Mouse (Mus musculus) liver, postnatal 0 days (tissue): Measurements from ENCODE around the gene Dpm2. TPM values are rescaled to one million over a fixed set of nuclear protein-coding genes. Genes with fewer than 3 reads are reported as not detected.
A peak's percentile ranks its signal among the peaks of the same experiment; 100 is the strongest.

ENCODE experiments used
- ATAC-seq: fragments of 200-750 bp; cut with Nextera tagmentation; 2 replicates; pipeline ENCODE4 v1.8.0; 2017; ENCODE audit warnings: mild to moderate bottlenecking, moderate library complexity
- DNase-seq: peaks from one replicate; pipeline ENCODE4 v3.0.0-alpha.2; 2016
- H3K27ac ChIP-seq: fragments of 300-500 bp; sonication (generic); 2 replicates; pipeline ENCODE4 v1.5.1; 2014; ENCODE audit warnings: antibody characterized with exemption, moderate library complexity, mild to moderate bottlenecking, low read depth
- H3K27me3 ChIP-seq: fragments of 300-500 bp; sonication (generic); 2 replicates; pipeline ENCODE4 v1.6.1; 2014; ENCODE audit warnings: low read length, control low read depth, mixed read lengths; ENCODE audit not compliant: insufficient read depth
- H3K36me3 ChIP-seq: fragments of 300-500 bp; sonication (generic); replicated peaks from 2 replicates; pipeline ENCODE4 v1.6.1; 2014; ENCODE audit warnings: mild to moderate bottlenecking, control low read depth, low read length, moderate library complexity, mixed read lengths; ENCODE audit not compliant: insufficient read depth
- H3K4me1 ChIP-seq: fragments of 300-500 bp; sonication (generic); 2 replicates; pipeline ENCODE4 v1.6.1; 2014; ENCODE audit warnings: antibody characterized with exemption, mild to moderate bottlenecking, control low read depth; ENCODE audit not compliant: insufficient read depth
- H3K4me2 ChIP-seq: fragments of 300-500 bp; sonication (generic); 2 replicates; pipeline ENCODE4 v1.6.1; 2014; ENCODE audit warnings: low read depth, mild to moderate bottlenecking, low read length, moderate library complexity, mixed read lengths
- H3K4me3 ChIP-seq: fragments of 300-500 bp; sonication (generic); 2 replicates; pipeline ENCODE4 v1.5.1; 2014; ENCODE audit warnings: low read depth, low read length
- H3K9ac ChIP-seq: fragments of 300-500 bp; sonication (generic); replicated peaks from 2 replicates; pipeline ENCODE4 v1.6.1; 2014; ENCODE audit warnings: mild to moderate bottlenecking, moderate library complexity
- H3K9me3 ChIP-seq: fragments of 300-500 bp; sonication (generic); 2 replicates; pipeline ENCODE4 v1.6.1; 2016; ENCODE audit warnings: mild to moderate bottlenecking, control low read depth, low read length, mixed read lengths
- CTCF ChIP-seq: sonication (generic); IDR thresholded peaks from 2 replicates; pipeline ENCODE4 v1.5.1; 2016; ENCODE audit warnings: antibody characterized with exemption, low read depth
- EP300 ChIP-seq: IDR thresholded peaks from 2 replicates; pipeline ENCODE4 v1.6.1; 2016; ENCODE audit warnings: antibody characterized with exemption, low read depth, mild to moderate bottlenecking
- WGBS: fragments of 180-500 bp; shearing (Covaris S2); extraction: QIAGEN DNeasy Blood & Tissue Kit; methylation state at CpG from one replicate; pipeline ENCODE4 v1.1.7; 2014; ENCODE audit not compliant: insufficient replicate concordance; 5-methylcytosine and 5-hydroxymethylcytosine counted together
- polyA plus RNA-seq: library from polyadenylated mRNA; unstranded; fragments of >200 nt; fragmentation: Nextera tagmentation; extraction: Ambion mirVana; gene quantifications from 2 replicates; pipeline ENCODE4 v1.2.1, GENCODE M21; 2015

The Dpm2 gene
- polyA plus RNA-seq: 37.0 and 41.7 TPM in 2 replicates

- H3K27me3 ChIP-seq: peaks cover 8% of the 10 kb centered on the region; the same call in 1 of the 2 replicates
- peak within 1 kb of the TSS; percentile 71 for H3K27ac ChIP-seq
- DNase-seq: peak; percentile 92
- ATAC-seq: peak; percentile 86
- peaks cover 15% of the 10 kb centered on the region; the same call in 1 of the 2 replicates for H3K4me1 ChIP-seq
- H3K36me3 ChIP-seq: peaks cover 19% of the 10 kb centered on the region
- H3K4me2 ChIP-seq: peak within 1 kb of the TSS; percentile 86
- TF ChIP-seq CTCF: no peak
- peak; percentile 35; the same call in 1 of the 2 replicates for TF ChIP-seq EP300
- H3K9me3 ChIP-seq: no peaks in the 10 kb centered on the region
- 2% methylated on average over 36 of the region's 36 CpGs for WGBS
- H3K9ac ChIP-seq: peak within 1 kb of the TSS; percentile 85
- peak within 1 kb of the TSS; percentile 86 for H3K4me3 ChIP-seq
These were observed at the start of gene Dpm2 for GRCm38 (mm10) chr2:32570698-32571494. TSS of gene Dpm2 (plus strand) at chr2:32570858.

DNA sequence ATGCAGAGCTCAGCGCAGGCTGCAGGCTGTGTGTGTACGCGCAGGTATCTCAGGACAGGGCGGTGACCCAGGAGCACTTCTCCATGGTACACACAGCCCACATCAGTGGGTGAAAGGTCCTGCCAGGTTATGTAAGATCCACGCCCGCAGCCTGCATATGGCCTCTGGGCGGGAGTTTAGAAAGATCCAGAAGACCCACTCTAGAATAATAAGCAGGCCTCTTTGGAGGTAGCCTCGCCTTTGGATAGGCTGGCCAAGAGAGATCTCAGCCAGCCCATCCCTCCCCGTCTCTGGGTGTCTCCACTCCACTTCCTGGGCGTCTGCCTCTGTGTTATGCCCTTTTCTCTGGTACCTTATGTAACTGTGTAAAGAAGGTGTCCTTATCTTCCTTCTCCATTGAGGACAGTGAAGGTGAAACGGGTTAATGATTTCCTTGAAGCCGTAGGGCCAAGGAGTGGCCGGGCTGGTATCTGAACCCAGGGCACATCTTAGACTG, 46.1 kb upstream of the Dpm2 start:
- Histone ChIP-seq H3K4me3 (no peak overlapping the region), H3K27ac (0 out of 2 replicates have a peak overlapping the region, but pooled peaks have one; percentile 60), H3K9me3 (no peaks in the 10 kb centered on the region), H3K27me3 (no peaks in the 10 kb centered on the region), H3K36me3 (no peaks in the 10 kb centered on the region), H3K4me1 (peaks cover 9% of the 10 kb centered on the region), H3K4me2 (no peak overlapping the region), H3K9ac (no peak overlapping the region)
- DNase-seq (peak; percentile 66), ATAC-seq (peak; percentile 84)
- TF ChIP-seq EP300: peak; percentile 75
- TF ChIP-seq CTCF: no peak
- WGBS: 63% methylated on average over 13 of the region's 13 CpGs

- Histone ChIP-seq H3K27ac (no peak overlapping the region), H3K36me3 (no peaks in the 10 kb centered on the region), H3K4me3 (no peak overlapping the region), H3K4me1 (peaks cover 6% of the 10 kb centered on the region), H3K27me3 (no peaks in the 10 kb centered on the region), H3K9ac (no peak overlapping the region; the same call in 1 of the 2 replicates), H3K9me3 (no peaks in the 10 kb centered on the region), H3K4me2 (no peak overlapping the region)
- ATAC-seq: no peak
- WGBS: 80% methylated on average over 12 of the region's 12 CpGs
- DNase-seq: no peak
- TF ChIP-seq EP300 (no peak), CTCF (no peak)
These were observed 44.8 kb upstream of the Dpm2 start for GRCm38 (mm10) chr2:32525816-32526215.

GRCm38 (mm10) chr2:32527468-32527966, 43.1 kb upstream of the Dpm2 start:
- TF ChIP-seq EP300 (no peak), CTCF (no peak)
- no peaks in the 10 kb centered on the region for H3K36me3 ChIP-seq
- H3K4me2 ChIP-seq: peak overlapping the region; percentile 32; the same call in 1 of the 2 replicates
- H3K4me1 ChIP-seq: peaks cover 6% of the 10 kb centered on the region
- H3K9me3 ChIP-seq: no peaks in the 10 kb centered on the region
- DNase-seq (peak; percentile 44), ATAC-seq (peak; percentile 71)
- H3K27ac ChIP-seq: peak overlapping the region; percentile 85
- H3K9ac ChIP-seq: no peak overlapping the region; the same call in 1 of the 2 replicates
- no peaks in the 10 kb centered on the region for H3K27me3 ChIP-seq
- WGBS: 69% methylated on average over 14 of the region's 14 CpGs
- no peak overlapping the region for H3K4me3 ChIP-seq

DNA sequence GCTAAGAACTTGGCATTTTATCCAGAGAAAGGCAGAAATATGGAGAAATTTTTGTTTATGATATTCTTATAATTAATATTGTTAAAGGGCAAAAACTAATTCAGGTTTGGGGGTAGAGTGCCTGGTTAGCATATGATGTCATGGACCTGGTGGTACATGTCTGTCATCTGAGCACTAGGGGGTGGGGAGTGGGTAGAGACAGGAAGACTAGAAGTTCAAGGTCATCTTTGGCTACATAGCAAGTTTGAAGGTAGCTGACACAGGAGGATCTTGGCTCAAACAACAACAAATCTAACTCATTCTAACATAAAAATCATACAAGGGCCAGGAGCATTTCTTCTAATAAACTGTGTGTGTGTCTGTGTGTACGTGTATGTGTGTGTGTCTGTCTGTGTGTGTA, 42.3 kb upstream of the Dpm2 start:
- Histone ChIP-seq H3K27ac (0 out of 2 replicates have a peak overlapping the region, but pooled peaks have one; percentile 85), H3K27me3 (no peaks in the 10 kb centered on the region), H3K9ac (no peak overlapping the region), H3K4me1 (peaks cover 6% of the 10 kb centered on the region), H3K36me3 (no peaks in the 10 kb centered on the region), H3K9me3 (no peaks in the 10 kb centered on the region), H3K4me2 (0 out of 2 replicates have a peak overlapping the region, but pooled peaks have one; percentile 22), H3K4me3 (no peak overlapping the region)
- WGBS: 70% methylated on average over 1 of the region's 1 CpGs
- no peak for ATAC-seq
- TF ChIP-seq EP300 (no peak), CTCF (no peak)
- no peak for DNase-seq

DNA sequence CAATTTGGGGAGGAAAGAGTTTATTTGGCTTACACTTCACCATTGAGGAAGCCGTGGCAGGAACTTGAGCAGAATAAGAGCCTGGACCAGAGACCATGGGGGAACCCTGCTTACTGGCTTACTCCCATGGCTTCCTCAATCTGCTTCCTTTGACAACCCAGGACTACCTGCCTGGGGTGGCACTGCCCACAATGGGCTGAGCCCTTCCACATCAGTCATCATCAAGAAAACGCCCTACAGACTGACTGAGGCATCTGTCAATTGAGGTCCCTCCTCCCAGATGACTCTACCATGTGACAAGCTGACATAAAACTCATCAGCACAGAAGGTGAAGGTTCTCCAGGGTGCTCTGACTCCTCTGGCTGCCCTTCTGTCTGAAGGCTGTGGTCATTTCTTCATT, 40.2 kb upstream of the Dpm2 start:
- 55% methylated on average over 2 of the region's 2 CpGs for WGBS
- no peak for TF ChIP-seq EP300
- no peak for TF ChIP-seq CTCF
- ATAC-seq: no peak

More for the DNA sequence above, 40.2 kb upstream of the Dpm2 start:
- Histone ChIP-seq H3K4me2 (no peak overlapping the region), H3K27me3 (no peaks in the 10 kb centered on the region; the same call in 1 of the 2 replicates), H3K4me1 (peaks cover 15% of the 10 kb centered on the region), H3K36me3 (no peaks in the 10 kb centered on the region), H3K27ac (no peak overlapping the region), H3K9me3 (no peaks in the 10 kb centered on the region), H3K9ac (no peak overlapping the region), H3K4me3 (no peak overlapping the region)
- DNase-seq: no peak
